Mouse (Mus musculus) forebrain, embryonic 10.5 days (tissue): ENCODE results near the gene Idh3g. TPM values are rescaled to one million over a fixed set of nuclear protein-coding genes. Genes with fewer than 3 reads are reported as not detected.

Experiments used
- DNase-seq: peaks from one replicate; pipeline ENCODE4 v3.0.0-alpha.2; 2017; ENCODE audit warnings: low spot score; ENCODE audit errors: extremely low spot score
- H3K27ac ChIP-seq: fragments of 300-500 bp; sonication (generic); 2 replicates; pipeline ENCODE4 v1.5.1; 2016; ENCODE audit warnings: mild to moderate bottlenecking
- H3K27me3 ChIP-seq: fragments of 300-500 bp; sonication (generic); 2 replicates; pipeline ENCODE4 v1.6.1; 2016; ENCODE audit warnings: mild to moderate bottlenecking; ENCODE audit not compliant: poor library complexity, severe bottlenecking
- H3K36me3 ChIP-seq: fragments of 300-500 bp; sonication (generic); replicated peaks from 2 replicates; pipeline ENCODE4 v1.6.1; 2016; ENCODE audit warnings: mild to moderate bottlenecking, moderate library complexity
- H3K4me1 ChIP-seq: fragments of 300-500 bp; sonication (generic); 2 replicates; pipeline ENCODE4 v1.6.1; 2016
- H3K4me3 ChIP-seq: fragments of 300-500 bp; sonication (generic); 2 replicates; pipeline ENCODE4 v1.5.1; 2016; ENCODE audit warnings: mild to moderate bottlenecking, moderate library complexity
- H3K9me3 ChIP-seq: fragments of 300-500 bp; sonication (generic); 2 replicates; pipeline ENCODE4 v1.6.1; 2016; ENCODE audit warnings: mild to moderate bottlenecking, moderate library complexity
- WGBS: fragments of 180-500 bp; shearing (Covaris S2); methylation state at CpG from one replicate; pipeline ENCODE4 v1.1.7; 2016; 5-methylcytosine and 5-hydroxymethylcytosine counted together
- polyA plus RNA-seq: library from polyadenylated mRNA; unstranded; fragments of >200 nt; fragmentation: Nextera tagmentation; extraction: Ambion mirVana; gene quantifications from 2 replicates; pipeline ENCODE4 v1.2.1, GENCODE M21; 2016

The Idh3g gene
- 173 and 177 TPM in 2 replicates for polyA plus RNA-seq

DNA sequence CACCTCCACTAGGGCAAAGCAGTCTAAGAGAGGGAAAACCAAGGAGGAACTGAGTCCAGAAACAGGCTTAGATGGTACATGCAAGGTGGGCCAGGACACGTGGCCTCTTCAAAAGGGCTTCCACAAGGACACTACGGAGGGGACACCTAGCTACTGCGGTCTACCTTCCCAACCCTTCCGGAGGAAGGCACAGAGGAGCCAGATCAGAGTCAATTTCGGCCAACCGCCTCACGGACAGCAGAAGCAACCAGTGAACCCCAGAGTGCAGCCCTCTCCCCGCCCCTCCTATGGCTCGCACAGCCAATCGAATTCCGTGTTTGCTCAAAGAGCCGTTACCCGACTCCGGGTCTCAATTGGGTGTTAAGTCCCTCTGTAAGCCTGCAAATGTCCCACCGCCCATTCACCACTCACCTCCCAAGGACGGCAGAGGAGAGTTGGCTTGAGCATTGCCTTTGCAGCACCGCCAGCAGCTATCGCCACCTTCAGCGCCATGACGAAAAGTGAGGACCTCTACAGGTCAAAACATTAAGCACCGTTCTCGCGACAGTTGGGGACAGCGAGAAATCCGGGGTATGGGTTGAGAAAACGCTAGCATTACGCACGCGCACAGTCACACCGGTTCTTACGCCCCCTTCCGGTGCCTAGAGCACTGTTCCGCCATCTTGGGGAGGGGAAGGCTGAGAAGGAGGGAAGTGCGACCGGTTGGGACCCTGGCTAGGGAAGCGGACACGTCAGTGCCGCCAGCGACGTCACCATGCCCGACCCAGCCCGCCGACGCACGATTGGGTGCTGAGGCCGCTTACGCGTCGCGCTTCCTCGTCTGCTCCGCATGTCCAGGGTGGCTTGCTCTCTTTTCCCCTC is at the start of gene Idh3g, which contains the start of gene Ssr4:
Gene Idh3g, minus strand, starts transcription at position 534 of the 861 bp plus-strand sequence.
Gene Ssr4, plus strand, starts transcription at position 665 of the 861 bp plus-strand sequence.
- Histone ChIP-seq H3K4me1 (peaks cover 21% of the 10 kb centered on the region), H3K36me3 (peaks cover 44% of the 10 kb centered on the region), H3K9me3 (0 out of 2 replicates have a peak, but pooled peaks cover 3% of the 10 kb centered on the region), H3K27me3 (peaks cover 35% of the 10 kb centered on the region; the same call in 1 of the 2 replicates), H3K4me3 (peak within 1 kb of the TSS; percentile 67), H3K27ac (peak within 1 kb of the TSS; percentile 92)
- WGBS, result 19% methylated on average over 52 of the region's 52 CpGs
- DNase-seq, result peak; percentile 91

DNA sequence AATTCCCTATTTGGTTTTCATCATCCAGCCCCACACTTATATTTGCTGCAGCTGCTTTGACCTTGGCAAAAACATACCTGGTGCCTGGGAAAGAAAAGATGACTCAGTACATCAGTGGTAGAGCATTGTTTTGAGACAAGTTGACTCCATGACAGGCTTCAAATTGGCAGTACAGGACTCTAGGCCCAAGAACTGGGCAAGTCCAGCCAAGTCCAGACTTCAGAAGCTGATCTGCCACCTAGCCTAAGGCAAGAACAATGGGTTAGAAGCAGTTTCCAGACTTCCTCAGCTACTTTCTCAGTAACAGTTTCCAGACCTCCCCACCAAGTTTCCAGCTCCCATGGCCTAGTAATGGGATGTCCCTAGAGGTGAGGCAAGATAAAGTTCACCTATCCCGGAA is 49.0 kb upstream of the Idh3g start:
- Histone ChIP-seq H3K27ac (no peak overlapping the region), H3K4me1 (no peaks in the 10 kb centered on the region), H3K4me3 (no peak overlapping the region), H3K27me3 (no peaks in the 10 kb centered on the region), H3K9me3 (no peaks in the 10 kb centered on the region), H3K36me3 (no peaks in the 10 kb centered on the region)
- no peak for DNase-seq
- WGBS, result 96% methylated on average over 1 of the region's 1 CpGs

DNA sequence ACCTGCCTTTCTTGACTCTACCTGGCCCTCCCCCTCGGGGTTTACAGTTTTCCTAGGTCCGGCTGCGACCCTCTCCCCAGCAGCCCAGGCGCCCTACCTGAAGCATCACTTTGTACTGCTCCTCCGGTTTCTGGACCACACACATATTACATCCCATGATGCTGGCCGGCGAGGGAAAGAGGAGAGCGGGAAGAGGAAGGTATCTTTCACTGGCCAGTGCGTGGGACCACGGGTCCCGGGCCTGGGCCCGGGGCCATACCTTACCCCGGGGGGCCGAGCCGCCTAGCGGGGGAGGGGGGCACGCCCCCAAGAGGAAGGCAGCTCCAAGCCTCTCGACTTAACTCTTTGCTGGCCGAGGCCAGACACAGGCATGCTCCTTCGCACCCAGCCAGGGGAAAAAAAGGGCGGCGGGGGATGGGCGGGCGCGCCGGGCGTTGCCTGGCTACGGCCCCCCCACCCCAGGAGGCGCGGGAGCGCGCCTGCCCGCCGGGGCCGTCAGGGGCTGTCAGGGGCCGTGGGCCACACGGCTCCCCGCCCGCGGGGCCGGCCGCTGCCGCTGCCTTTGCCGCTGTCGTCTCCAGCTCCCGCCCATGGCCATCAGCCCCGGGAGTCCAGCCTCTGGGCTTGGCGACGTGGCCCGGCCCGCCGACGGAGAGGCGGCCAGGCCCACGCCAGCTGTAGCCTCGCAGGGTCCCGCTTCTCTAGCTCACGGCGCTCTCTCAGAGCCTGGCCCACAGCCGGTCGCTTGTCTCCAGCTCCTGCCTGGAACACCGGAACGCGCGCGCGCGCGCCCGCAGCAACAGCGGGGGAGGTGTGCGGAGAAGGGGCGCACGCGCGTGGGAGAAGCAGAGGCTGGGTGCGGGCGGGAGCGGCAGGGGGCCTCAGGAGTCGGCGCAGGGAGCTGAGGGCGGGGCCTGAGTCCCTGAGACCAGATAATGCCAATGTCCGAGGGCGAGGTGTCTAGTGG is 37.8 kb upstream of the Idh3g start, which contains the start of gene Pdzd4:
Gene Pdzd4, minus strand, starts transcription at position 785 of the 967 bp plus-strand sequence.
- Histone ChIP-seq H3K36me3 (no peaks in the 10 kb centered on the region), H3K27ac (peak within 1 kb of the TSS; percentile 87), H3K4me3 (peak within 1 kb of the TSS; percentile 65), H3K27me3 (peaks cover 43% of the 10 kb centered on the region), H3K4me1 (peaks cover 23% of the 10 kb centered on the region), H3K9me3 (no peaks in the 10 kb centered on the region)
- WGBS, result 16% methylated on average over 63 of the region's 84 CpGs
- peak; percentile 41 for DNase-seq

DNA sequence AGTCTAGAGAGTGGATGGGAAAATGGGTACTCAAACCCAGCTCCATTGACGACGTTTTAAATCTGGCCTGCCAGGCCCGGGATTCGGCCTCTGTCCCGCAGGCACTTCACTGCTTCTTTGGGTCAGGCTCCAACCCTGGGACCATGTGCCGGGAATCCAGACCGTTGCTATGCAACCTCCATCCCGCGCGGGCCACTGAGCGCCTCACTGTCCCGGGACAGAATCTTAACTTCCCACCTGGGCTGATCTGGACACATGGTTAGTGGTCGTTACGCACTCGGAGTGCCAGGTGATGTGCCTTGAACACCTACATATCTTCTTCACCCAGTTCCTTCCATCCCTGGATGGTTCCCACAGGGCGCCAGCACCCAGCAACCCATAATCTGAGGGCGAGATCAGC is 37.0 kb upstream of the Idh3g start:
- H3K4me3 ChIP-seq, result peak overlapping the region; percentile 65
- H3K36me3 ChIP-seq, result no peaks in the 10 kb centered on the region
- H3K9me3 ChIP-seq, result no peaks in the 10 kb centered on the region
- peak overlapping the region; percentile 87 for H3K27ac ChIP-seq
- peaks cover 43% of the 10 kb centered on the region for H3K27me3 ChIP-seq
- peaks cover 23% of the 10 kb centered on the region for H3K4me1 ChIP-seq
- WGBS, result 9% methylated on average over 17 of the region's 17 CpGs
- peak; percentile 21 for DNase-seq

DNA sequence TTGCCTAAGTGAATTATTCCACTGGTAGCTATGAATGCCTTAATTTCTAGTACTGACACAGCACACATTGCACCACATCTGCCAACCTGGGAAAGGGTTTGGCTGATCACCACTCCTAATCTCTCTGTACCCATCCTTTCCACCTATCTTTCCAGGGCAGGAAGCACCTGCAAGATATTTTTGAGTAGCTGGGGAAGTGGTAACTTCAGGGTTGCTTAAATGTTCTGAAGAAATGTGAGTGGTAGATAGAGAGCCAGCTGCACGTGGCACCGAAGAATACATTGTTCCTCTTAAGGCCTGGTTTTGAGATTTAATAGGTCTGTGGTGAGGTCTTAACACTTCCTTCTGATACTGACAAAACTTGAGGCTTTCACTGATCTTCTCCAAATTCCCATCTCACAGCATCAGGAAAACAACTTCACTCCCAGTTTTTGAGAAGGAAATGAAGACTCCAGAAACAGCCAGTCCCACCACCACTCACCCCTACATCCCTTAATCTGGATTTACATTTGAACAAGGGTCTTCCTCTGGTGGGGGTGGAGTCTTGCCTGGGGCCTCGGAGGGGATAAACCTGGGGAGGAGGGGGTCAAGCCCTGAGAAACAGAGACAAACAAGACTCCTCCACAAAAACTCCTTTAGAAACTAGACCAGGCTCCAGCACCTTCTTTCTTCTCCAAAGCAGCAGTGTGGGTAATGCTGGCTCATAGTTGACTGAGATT is 30.1 kb upstream of the Idh3g start:
- H3K27me3 ChIP-seq, result peaks cover 10% of the 10 kb centered on the region; the same call in 1 of the 2 replicates
- 54% methylated on average over 3 of the region's 3 CpGs for WGBS
- no peak overlapping the region for H3K27ac ChIP-seq
- H3K9me3 ChIP-seq, result no peaks in the 10 kb centered on the region
- H3K4me1 ChIP-seq, result peaks cover 9% of the 10 kb centered on the region
- no peak overlapping the region for H3K4me3 ChIP-seq
- no peaks in the 10 kb centered on the region for H3K36me3 ChIP-seq
- DNase-seq, result no peak

DNA sequence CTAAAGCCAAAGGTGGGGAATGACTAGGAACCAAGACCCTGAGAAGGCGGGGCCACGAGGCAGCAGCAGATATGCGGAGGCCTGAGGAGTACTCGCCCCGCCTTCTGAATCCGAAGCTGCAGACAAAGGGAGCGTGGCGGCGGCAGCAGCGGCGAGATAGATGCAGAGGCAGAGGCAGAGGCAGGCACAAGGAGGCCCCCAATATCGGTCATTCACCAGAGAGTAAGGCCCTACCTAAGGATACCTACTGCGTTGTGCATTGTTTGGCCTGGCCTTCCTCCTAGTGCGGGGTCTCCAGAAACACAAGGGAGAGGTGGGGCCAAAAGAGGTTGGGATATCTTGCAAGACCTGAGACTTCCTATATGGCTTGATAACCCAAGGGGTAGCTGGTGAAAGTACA is 28.4 kb upstream of the Idh3g start:
- Histone ChIP-seq H3K9me3 (no peaks in the 10 kb centered on the region), H3K27me3 (peaks cover 10% of the 10 kb centered on the region; the same call in 1 of the 2 replicates), H3K4me1 (peaks cover 9% of the 10 kb centered on the region), H3K27ac (peak overlapping the region; percentile 87), H3K36me3 (no peaks in the 10 kb centered on the region), H3K4me3 (peak overlapping the region; percentile 45)
- WGBS, result 9% methylated on average over 14 of the region's 14 CpGs
- DNase-seq, result peak; percentile 45

DNA sequence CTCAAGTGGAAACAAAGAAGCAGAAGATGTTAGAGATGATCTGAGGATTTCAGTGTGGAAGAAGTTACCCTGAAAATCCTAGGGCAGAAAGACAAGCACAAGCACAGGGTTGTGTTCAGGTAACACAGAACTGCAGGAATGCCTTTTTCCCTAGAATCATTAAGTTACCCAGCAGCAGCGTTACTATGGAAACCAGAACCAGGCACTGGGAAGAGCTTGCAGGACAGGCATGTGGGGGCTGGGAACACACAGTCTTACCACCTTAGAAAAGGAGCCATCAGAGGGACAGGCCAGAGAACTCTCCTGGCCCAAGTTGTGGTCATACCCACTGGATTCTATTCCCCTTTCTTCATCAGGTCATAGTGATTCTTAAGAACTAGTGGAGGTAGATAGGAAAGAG is 19.1 kb upstream of the Idh3g start:
- DNase-seq, result no peak
- H3K4me3 ChIP-seq, result no peak overlapping the region
- no peak overlapping the region for H3K27ac ChIP-seq
- peaks cover 6% of the 10 kb centered on the region for H3K4me1 ChIP-seq
- H3K36me3 ChIP-seq, result no peaks in the 10 kb centered on the region
- H3K9me3 ChIP-seq, result no peaks in the 10 kb centered on the region
- 85% methylated on average over 1 of the region's 1 CpGs for WGBS
- 0 out of 2 replicates have a peak, but pooled peaks cover under 1% of the 10 kb centered on the region for H3K27me3 ChIP-seq

DNA sequence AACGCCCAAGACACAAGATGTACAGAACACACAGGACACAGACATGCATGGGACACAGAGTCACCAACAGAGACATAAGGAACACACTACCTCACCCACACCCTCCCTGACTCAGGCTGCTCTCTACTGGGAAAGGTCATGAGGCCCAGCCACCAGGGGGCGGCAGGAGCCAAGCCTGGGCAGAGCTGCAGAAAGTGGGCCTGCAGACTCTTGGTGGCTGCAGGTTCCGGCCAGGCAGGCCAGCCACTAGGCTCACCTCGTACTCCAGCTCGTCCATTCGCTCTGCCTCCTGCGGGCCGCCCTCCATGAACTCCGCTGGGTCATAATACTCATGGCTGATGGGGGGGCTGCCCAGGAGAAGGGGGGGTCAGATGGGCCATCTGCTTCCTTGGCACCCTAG is 11.8 kb upstream of the Idh3g start:
- no peaks in the 10 kb centered on the region for H3K9me3 ChIP-seq
- WGBS, result 46% methylated on average over 7 of the region's 9 CpGs

DNA sequence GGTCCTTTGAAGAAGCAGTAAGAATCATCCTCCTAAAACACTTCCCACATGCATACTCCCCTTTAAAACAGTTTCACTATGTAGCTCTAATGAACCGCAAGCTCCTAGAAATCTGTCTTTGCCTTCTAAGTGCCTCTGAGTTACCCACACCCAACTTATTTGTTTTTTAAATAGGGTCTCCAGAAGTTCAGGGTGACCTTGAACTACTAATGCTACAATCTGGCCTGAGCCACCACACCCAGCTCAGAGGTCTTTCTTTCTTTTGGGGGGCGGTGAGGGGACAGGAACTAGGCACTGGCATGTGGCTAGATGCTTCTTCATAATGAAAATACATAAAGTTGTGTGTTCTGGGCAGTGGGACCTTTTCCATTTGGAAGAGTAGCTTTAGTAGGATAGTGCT is 10.8 kb upstream of the Idh3g start:
- Histone ChIP-seq H3K4me3 (no peak overlapping the region), H3K27me3 (peaks cover 37% of the 10 kb centered on the region), H3K9me3 (no peaks in the 10 kb centered on the region), H3K27ac (no peak overlapping the region), H3K36me3 (peaks cover 11% of the 10 kb centered on the region; the same call in 1 of the 2 replicates), H3K4me1 (peaks cover 5% of the 10 kb centered on the region; the same call in 1 of the 2 replicates)
- DNase-seq, result no peak
- 94% methylated on average over 2 of the region's 2 CpGs for WGBS

More for the DNA sequence above, 11.8 kb upstream of the Idh3g start:
- Histone ChIP-seq H3K4me3 (no peak overlapping the region), H3K36me3 (peaks cover 11% of the 10 kb centered on the region; the same call in 1 of the 2 replicates), H3K27ac (no peak overlapping the region), H3K27me3 (peaks cover 34% of the 10 kb centered on the region), H3K4me1 (peaks cover 2% of the 10 kb centered on the region; the same call in 1 of the 2 replicates)
- DNase-seq, result peak; percentile 66

DNA sequence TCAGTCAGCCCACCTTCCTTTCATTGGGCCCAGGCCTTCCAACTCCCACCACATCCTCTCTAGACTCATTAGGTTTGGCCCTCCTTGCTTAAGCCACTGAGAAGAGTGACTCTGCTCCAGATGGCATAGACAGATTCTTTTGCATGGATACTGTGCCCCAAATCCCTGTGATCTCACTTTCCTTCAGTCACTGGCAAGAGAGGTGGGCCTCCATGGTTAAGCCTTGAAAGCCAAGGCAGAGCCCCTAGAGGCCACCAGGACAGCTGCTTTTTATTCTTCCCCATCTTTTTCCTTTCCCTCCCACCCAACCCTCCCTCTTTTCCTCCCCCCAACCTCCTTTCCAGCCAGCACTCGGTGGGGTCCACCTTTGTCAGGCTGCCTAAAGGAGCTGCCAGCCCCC is 6.8 kb upstream of the Idh3g start:
- DNase-seq, result no peak
- 29% methylated on average over 1 of the region's 1 CpGs for WGBS
- Histone ChIP-seq H3K36me3 (peaks cover 47% of the 10 kb centered on the region), H3K4me1 (peaks cover 6% of the 10 kb centered on the region), H3K27ac (no peak overlapping the region), H3K4me3 (no peak overlapping the region), H3K27me3 (peaks cover 34% of the 10 kb centered on the region), H3K9me3 (no peaks in the 10 kb centered on the region)

DNA sequence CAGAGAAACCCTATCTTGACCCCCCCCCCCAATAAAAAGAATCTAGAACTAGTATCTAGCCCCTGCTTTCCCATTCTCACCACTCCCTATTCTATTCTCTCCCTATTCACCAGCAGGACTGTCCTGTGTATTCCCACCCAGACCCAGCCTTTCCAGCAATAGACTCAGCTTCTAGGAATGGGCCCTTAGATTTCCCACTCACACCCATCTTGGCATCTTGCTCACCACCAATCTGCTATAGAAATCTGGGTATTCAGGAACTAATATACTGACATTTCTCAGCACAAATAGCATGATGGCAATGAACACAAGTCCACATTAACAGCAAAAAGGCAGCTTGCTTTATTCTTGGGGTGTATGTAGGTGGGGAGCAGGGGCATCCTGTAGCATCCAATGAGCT is 6.3 kb upstream of the Idh3g start:
- DNase-seq, result no peak
- peaks cover 11% of the 10 kb centered on the region for H3K4me1 ChIP-seq
- H3K9me3 ChIP-seq, result no peaks in the 10 kb centered on the region
- H3K27me3 ChIP-seq, result peaks cover 38% of the 10 kb centered on the region
- H3K36me3 ChIP-seq, result peaks cover 47% of the 10 kb centered on the region
- H3K4me3 ChIP-seq, result no peak overlapping the region
- no peak overlapping the region for H3K27ac ChIP-seq

DNA sequence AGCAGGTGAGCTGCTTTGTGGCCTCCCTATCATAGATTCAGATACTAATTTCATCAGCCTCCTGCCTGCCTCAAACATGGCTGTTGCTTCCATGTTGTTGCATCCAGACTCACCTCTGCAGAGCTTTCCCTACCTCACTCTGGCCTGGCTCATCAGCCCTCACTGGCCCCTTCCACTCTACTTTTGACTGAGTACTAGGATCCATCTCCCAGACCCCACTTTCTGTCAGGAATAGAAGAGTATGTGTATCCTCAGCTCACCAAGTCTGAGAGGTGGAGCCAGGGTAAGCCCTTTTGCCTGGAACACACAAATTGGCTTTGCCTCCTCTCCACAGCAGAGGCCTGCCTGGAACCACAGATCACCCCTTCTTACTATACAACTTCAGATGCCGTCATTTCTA is 1.8 kb upstream of the Idh3g start:
- Histone ChIP-seq H3K36me3 (peaks cover 36% of the 10 kb centered on the region), H3K9me3 (0 out of 2 replicates have a peak, but pooled peaks cover 3% of the 10 kb centered on the region), H3K27me3 (peaks cover 38% of the 10 kb centered on the region; the same call in 1 of the 2 replicates), H3K4me3 (peak overlapping the region; percentile 67; the same call in 1 of the 2 replicates), H3K4me1 (peaks cover 23% of the 10 kb centered on the region), H3K27ac (no peak overlapping the region)
- WGBS, result 96% methylated on average over 1 of the region's 1 CpGs
- DNase-seq, result no peak
